Mouse (Mus musculus) kidney, adult 2 months (tissue): ENCODE data around the gene Gnaq. TPM values are rescaled to one million over a fixed set of nuclear protein-coding genes. Genes with fewer than 3 reads are reported as not detected.

Source experiments
- DNase-seq: peaks from one replicate; pipeline ENCODE4 v3.0.0; 2021
- H3K27ac ChIP-seq: fragments of 200-500 bp; 2 replicates; pipeline ENCODE4 v1.5.1; 2012; ENCODE audit warnings: low read depth, low read length, control low read depth, inconsistent platforms; ENCODE audit not compliant: insufficient read depth
- H3K27me3 ChIP-seq: fragments of 200-500 bp; replicated peaks from 2 replicates; pipeline ENCODE4 v1.6.1; 2012; ENCODE audit warnings: mild to moderate bottlenecking, moderate library complexity, low read length, inconsistent platforms; ENCODE audit not compliant: control insufficient read depth, insufficient read depth
- H3K36me3 ChIP-seq: fragments of 200-500 bp; 2 replicates; pipeline ENCODE4 v1.6.1; 2012; ENCODE audit warnings: mild to moderate bottlenecking, moderate library complexity, low read length, inconsistent platforms; ENCODE audit not compliant: control insufficient read depth, insufficient read depth
- H3K4me1 ChIP-seq: fragments of 200-500 bp; 2 replicates; pipeline ENCODE4 v1.6.1; 2011; ENCODE audit warnings: low read length; ENCODE audit not compliant: control insufficient read depth, insufficient read depth
- H3K4me3 ChIP-seq: fragments of 200-500 bp; 2 replicates; pipeline ENCODE4 v1.5.1; 2011; ENCODE audit warnings: mild to moderate bottlenecking, low read depth, low read length, control low read depth; ENCODE audit not compliant: insufficient read depth
- CTCF ChIP-seq: fragments of 200-500 bp; conservative IDR thresholded peaks from 2 replicates; pipeline ENCODE4 v1.5.1; 2011; ENCODE audit warnings: low read depth, mild to moderate bottlenecking, control low read depth, low read length, moderate library complexity, mixed read lengths; ENCODE audit not compliant: insufficient read depth, insufficient read length
- POLR2A ChIP-seq: fragments of 200-500 bp; IDR thresholded peaks from one replicate; pipeline ENCODE4 v1.6.1; 2011; ENCODE audit warnings: low read depth, low read length, control low read depth
- WGBS: fragments of 180-500 bp; shearing (Covaris S2); methylation state at CpG from one replicate; pipeline ENCODE4 v1.1.7; 2018; 5-methylcytosine and 5-hydroxymethylcytosine counted together
- polyA plus RNA-seq: library from polyadenylated mRNA; depleted of rRNA; stranded (reverse); fragments of >200 nt; gene quantifications from 2 replicates; pipeline ENCODE4 v1.2.3, GENCODE M21; 2012

The Gnaq gene
- polyA plus RNA-seq, 1 experiment: 15.6 TPM

GRCm38 (mm10) chr19:16384957-16385356 lies 252.3 kb downstream of the Gnaq start:
- Histone ChIP-seq H3K27ac (no peak overlapping the region), H3K4me3 (no peak overlapping the region), H3K27me3 (no peaks in the 10 kb centered on the region), H3K36me3 (no peaks in the 10 kb centered on the region), H3K4me1 (no peaks in the 10 kb centered on the region)
- 77% methylated on average over 11 of the region's 11 CpGs for WGBS
- no peak for DNase-seq
- no peak for TF ChIP-seq CTCF
- TF ChIP-seq POLR2A: no peak

- Histone ChIP-seq H3K36me3 (no peaks in the 10 kb centered on the region), H3K27me3 (no peaks in the 10 kb centered on the region), H3K4me1 (no peaks in the 10 kb centered on the region), H3K27ac (no peak overlapping the region), H3K4me3 (no peak overlapping the region)
- no peak for TF ChIP-seq CTCF
- DNase-seq: no peak
- WGBS: 87% methylated on average over 6 of the region's 6 CpGs
Observed at GRCm38 (mm10) chr19:16386514-16386913, 253.9 kb downstream of the Gnaq start.

- TF ChIP-seq CTCF (no peak), POLR2A (no peak)
- WGBS: 89% methylated on average over 6 of the region's 6 CpGs
- no peak for DNase-seq
- Histone ChIP-seq H3K27ac (no peak overlapping the region), H3K27me3 (no peaks in the 10 kb centered on the region), H3K4me1 (no peaks in the 10 kb centered on the region), H3K4me3 (no peak overlapping the region), H3K36me3 (no peaks in the 10 kb centered on the region)
Observed at GRCm38 (mm10) chr19:16390192-16390795, 257.7 kb downstream of the Gnaq start.

GRCm38 (mm10) chr19:16394381-16394780 lies 261.8 kb downstream of the Gnaq start:
- 81% methylated on average over 5 of the region's 5 CpGs for WGBS
- Histone ChIP-seq H3K27ac (no peak overlapping the region), H3K27me3 (no peaks in the 10 kb centered on the region), H3K36me3 (no peaks in the 10 kb centered on the region), H3K4me1 (no peaks in the 10 kb centered on the region), H3K4me3 (no peak overlapping the region)
- DNase-seq: no peak
- TF ChIP-seq POLR2A (no peak), CTCF (no peak)

- no peak overlapping the region for H3K27ac ChIP-seq
Observed at GRCm38 (mm10) chr19:16403101-16403500, 270.5 kb downstream of the Gnaq start.

GRCm38 (mm10) chr19:16407727-16408126 lies 275.1 kb downstream of the Gnaq start:
- Histone ChIP-seq H3K36me3 (no peaks in the 10 kb centered on the region), H3K4me3 (no peak overlapping the region), H3K27ac (no peak overlapping the region), H3K4me1 (no peaks in the 10 kb centered on the region), H3K27me3 (no peaks in the 10 kb centered on the region)
- DNase-seq: no peak
- 67% methylated on average over 1 of the region's 1 CpGs for WGBS
- TF ChIP-seq POLR2A (no peak), CTCF (no peak)

More at GRCm38 (mm10) chr19:16403101-16403500, 270.5 kb downstream of the Gnaq start:
- H3K4me3 ChIP-seq: no peak overlapping the region
- no peak for TF ChIP-seq POLR2A
- no peak for TF ChIP-seq CTCF
- no peaks in the 10 kb centered on the region for H3K36me3 ChIP-seq
- WGBS: 81% methylated on average over 6 of the region's 6 CpGs
- no peaks in the 10 kb centered on the region for H3K4me1 ChIP-seq
- no peaks in the 10 kb centered on the region for H3K27me3 ChIP-seq
- DNase-seq: no peak

GRCm38 (mm10) chr19:16411302-16411701 lies 278.7 kb downstream of the Gnaq start:
- Histone ChIP-seq H3K36me3 (no peaks in the 10 kb centered on the region), H3K4me3 (no peak overlapping the region), H3K27me3 (no peaks in the 10 kb centered on the region), H3K4me1 (no peaks in the 10 kb centered on the region), H3K27ac (no peak overlapping the region)
- TF ChIP-seq POLR2A: no peak
- no peak for TF ChIP-seq CTCF
- no peak for DNase-seq

GRCm38 (mm10) chr19:16418086-16418663 lies 285.5 kb downstream of the Gnaq start:
- no peak for TF ChIP-seq CTCF
- no peak for TF ChIP-seq POLR2A
- Histone ChIP-seq H3K36me3 (no peaks in the 10 kb centered on the region), H3K4me1 (no peaks in the 10 kb centered on the region), H3K4me3 (no peak overlapping the region), H3K27ac (no peak overlapping the region), H3K27me3 (no peaks in the 10 kb centered on the region)
- WGBS: 94% methylated on average over 5 of the region's 5 CpGs
- DNase-seq: no peak
